Mouse (Mus musculus): ENCODE measurements around the gene Stoml2.

Gene Stoml2

GRCm38 (mm10) chr4:43039609-43040008 lies 8.1 kb upstream of the Stoml2 start:
- in situ Hi-C loops (cut with MboI, MseI), result loop anchor here (5.0 to 10.0 kb wide), 3 partner anchors 82 to 1305 kb away; partner anchors contain the start of genes Arid3c (in 1 of the 2) and Sit1 (in 1 of the 2)

DNA sequence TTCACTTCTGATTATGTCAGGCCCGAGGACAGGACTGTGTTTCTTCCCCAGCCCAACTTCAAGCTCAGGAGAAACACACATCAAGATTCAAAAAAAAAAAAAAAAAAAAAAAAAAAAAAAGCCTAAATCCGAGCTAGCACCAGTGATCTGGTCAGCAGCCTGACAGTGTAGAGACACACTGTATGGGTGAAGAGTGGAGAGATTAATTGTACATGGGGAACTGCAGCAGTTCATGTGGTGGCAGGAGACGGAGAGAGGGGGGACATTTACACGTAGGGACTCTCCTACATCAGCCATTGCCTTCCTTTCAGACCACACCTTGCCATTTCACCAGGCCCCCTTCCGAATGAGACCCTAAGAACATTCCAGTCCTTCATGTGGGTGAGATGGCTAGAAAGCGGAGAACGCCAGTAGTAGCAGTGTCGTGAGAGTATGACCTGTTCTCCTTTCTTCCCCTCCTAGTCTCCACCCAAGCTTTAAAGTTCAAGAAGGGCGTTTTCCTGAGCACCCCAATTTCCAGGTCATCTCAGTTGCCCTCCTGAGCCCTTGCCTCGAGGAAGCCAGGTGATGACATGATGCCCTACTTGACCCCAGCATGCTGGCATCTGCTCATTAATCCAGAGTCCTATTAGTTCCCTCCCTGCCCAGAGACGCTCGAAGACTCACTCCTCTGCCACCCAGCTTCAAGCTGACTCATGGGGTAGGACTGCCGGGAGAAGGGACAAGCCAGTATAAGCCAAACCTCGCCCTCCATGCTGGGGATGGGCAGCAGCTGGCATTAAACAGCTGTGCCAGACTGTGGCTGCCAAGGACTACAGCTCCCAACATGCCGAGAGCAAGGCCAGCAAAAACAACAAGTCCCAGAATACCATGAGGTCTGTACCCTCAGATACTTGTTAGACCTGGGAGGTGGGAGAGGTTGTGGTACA lies 7.3 kb upstream of the Stoml2 start:
- in situ Hi-C loops (cut with MboI, MseI), result loop anchor here in 1 of 2 experiments (10.0 kb wide), 2 partner anchors 446 to 1304 kb away; partner anchors contain the start of genes Arid3c and Sit1

DNA sequence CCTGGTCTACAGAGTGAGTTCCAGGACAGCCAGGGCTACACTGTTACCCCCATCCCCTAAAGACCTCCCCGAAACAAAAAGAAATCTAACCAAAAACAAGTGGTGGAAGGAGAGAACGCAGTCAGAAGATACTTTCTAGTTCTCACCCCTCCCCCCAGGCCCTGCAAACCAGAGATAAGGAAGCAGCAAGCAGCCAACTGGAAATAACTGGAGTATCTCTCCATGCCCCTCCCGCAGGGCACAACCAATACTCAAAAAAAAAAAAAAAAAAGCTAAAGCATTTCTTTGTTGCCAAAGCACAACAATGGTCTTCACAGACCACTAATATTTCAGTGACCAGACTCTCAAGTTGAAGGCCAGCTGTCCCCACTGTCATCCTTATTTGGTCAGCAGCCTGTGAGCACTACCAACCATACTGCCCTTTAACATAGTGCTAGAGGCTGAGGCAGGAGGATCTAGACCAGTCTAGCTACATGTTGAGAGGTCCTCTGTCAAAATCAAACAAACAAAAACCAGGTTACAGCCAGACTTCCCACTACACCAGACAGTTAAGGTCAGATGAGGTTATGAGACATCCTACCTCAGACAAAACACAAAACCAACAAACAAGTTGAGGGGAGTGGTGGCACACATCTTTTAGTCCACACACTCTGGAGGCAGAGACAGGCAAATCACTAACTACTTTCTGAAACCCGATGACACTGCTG lies 6.5 kb upstream of the Stoml2 start:
- in situ Hi-C loops (cut with MboI, MseI), result loop anchor here in 1 of 2 experiments (10.0 kb wide), 2 partner anchors 447 to 1303 kb away; partner anchors contain the start of genes Arid3c and Sit1

- in situ Hi-C loops (cut with MboI, MseI), result loop anchor here in 1 of 2 experiments (10.0 kb wide), 2 partner anchors 448 to 1302 kb away; partner anchors contain the start of genes Arid3c and Sit1
These were observed 4.8 kb upstream of the Stoml2 start for GRCm38 (mm10) chr4:43036356-43036755.

DNA sequence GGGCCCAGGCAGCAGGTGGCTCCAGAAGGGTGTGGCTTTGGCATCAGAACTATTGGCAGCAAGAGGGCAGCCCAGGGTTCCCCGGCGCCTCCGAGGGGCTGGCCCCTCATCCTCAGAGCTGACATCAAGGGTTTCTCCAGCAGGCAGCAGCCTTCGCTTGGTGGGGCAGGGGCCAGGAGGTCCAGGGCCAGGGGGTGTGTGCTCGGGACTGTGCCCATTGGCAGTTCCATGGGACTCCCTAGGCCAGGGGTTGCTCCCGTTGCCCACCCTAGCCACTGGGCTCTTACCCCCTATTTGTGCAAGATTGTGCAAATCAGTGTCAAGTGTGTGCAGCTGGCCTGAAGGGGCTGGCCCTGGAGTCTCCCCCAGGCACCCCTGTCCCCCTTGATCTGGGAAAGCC lies 4.3 kb upstream of the Stoml2 start:
- in situ Hi-C loops (cut with MboI, MseI), result loop anchor here in 1 of 2 experiments (10.0 kb wide), 2 partner anchors 449 to 1301 kb away; partner anchors contain the start of genes Arid3c and Sit1

DNA sequence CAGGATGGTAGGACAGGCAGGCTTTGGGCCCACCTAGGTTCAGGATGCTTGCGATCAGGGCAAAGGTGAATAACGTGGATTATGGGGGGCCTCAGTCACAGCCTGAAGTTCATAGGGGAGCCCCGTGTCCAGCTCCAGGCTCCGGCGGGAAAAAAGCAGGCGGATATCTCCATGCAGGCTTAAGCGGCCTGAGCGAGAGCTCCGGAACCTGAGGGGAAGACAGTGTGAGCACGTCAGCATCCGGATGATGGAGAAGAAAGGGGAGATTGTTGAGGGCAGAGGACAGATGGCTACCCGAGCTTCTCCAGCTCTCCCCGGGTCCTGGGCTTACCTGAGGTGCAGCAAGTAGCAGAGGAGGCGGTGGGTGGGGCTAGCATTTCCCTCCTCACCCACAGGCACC lies 2.0 kb upstream of the Stoml2 start:
- in situ Hi-C loops (cut with MboI, MseI), result loop anchor here in 1 of 2 experiments (10.0 kb wide), 2 partner anchors 451 to 1299 kb away; partner anchors contain the start of genes Arid3c and Sit1

GRCm38 (mm10) chr4:43032501-43032900 lies 991 bp upstream of the Stoml2 start:
- in situ Hi-C loops (cut with MboI, MseI), result loop anchor here in 1 of 2 experiments (10.0 kb wide), 2 partner anchors 452 to 1298 kb away; partner anchors contain the start of genes Arid3c and Sit1

- in situ Hi-C loops (cut with MboI, MseI), result loop anchor here in 1 of 2 experiments (10.0 kb wide), 2 partner anchors 454 to 1296 kb away; partner anchors contain the start of genes Arid3c and Sit1
These were observed 705 bp downstream of the Stoml2 start for GRCm38 (mm10) chr4:43030780-43031230.

DNA sequence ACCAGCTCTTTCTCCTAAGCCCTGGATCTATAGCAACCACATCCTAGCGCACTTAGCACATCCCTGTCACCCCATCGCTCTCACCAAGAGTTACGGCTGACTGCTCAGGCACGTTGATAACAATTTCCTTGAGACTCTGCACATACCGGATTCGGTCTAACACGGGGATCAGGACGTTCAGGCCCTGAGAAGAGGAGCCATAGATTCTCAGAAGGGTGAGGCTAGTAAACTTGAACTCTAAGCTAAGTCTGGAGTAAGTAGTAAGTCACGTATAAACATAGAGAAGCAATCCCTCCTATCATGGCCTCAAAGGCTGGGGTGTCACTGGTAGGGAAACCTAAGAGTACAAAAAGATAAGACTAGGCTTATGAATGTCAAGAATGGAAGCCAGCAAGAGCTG lies 1.2 kb downstream of the Stoml2 start:
- in situ Hi-C loops (cut with MboI, MseI), result loop anchor here in 1 of 2 experiments (10.0 kb wide), 2 partner anchors 454 to 1296 kb away; partner anchors contain the start of genes Arid3c and Sit1

- in situ Hi-C loops (cut with MboI, MseI), result loop anchor here in 1 of 2 experiments (10.0 kb wide), 2 partner anchors 455 to 1295 kb away; partner anchors contain the start of genes Arid3c and Sit1
These were observed 1.8 kb downstream of the Stoml2 start for GRCm38 (mm10) chr4:43029749-43030148.

DNA sequence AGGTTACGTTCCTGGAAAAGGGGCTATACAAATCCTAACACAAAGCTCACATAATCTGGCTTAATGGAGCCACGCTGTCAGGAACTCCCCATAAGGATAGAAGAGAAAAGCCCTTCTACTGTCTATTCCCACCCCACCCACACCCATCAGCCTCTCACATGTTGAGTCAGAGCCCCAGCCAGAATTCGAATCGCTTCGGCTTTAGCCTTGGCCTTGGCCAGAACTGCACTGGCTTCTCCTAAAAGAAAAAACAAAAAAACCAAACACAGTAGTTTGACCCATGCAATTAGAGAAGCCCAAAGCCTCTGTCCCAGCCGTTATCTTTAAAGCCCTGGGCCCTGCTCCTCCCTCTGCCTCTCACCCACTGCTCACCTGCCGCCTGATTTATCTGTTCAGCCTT lies 2.4 kb downstream of the Stoml2 start:
- in situ Hi-C loops (cut with MboI, MseI), result no loop called here

DNA sequence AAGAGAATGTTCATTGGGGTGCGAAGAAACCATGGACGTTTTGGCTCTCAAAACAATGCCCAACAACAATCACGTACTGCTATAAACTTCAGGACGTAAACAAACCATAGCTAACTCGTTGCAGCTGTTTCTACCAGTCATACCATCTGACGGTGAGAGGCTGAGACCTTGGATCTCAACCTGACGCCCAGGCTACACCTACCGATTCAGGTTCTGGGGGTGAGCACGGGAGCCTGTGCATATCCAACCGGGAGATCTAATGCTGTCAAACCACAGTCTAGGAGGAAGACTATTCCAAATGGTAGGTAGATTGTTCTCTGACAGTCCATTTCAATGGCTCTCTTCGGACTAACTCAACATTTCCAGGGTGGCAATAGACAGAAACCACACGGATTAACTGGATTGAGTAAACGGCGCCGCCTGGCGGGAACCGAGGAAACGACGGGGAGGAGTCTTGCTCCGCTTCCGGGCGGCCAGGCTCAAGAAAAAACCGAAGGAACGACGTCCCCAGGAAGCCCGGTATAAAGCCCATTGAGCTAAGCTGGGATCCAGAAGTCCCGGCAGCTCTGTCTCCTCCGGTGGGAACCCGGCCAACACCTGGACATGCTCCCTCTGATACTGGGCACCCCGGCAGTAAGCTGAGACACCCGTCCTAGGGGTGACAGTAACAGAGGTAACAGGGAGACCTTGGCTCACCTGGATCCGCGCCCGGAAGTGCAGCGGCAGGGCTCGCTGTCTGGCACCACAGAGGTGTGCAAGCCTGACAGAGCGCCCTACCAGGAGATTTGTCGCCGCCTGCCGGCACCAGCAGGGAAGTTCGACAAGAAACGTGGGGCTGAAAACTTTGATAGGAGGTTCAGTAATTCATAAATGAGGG lies 6.2 kb downstream of the Stoml2 start, which contains the start of gene Pigo:
Pigo (minus strand) TSS at position 736 of the 877 bp plus-strand sequence.
- in situ Hi-C loops (cut with MboI, MseI), result no loop called here

GRCm38 (mm10) chr4:43024673-43025072 lies 6.8 kb downstream of the Stoml2 start:
- in situ Hi-C loops (cut with MboI, MseI), result loop anchor here in 1 of 2 experiments (5.0 to 25.0 kb wide), 2 partner anchors 413 to 543 kb away; partner anchors contain the start of genes Fam166b and Tesk1

GRCm38 (mm10) chr4:43021341-43021740 lies 10.2 kb downstream of the Stoml2 start:
- in situ Hi-C loops (cut with MboI, MseI), result loop anchor here in 1 of 2 experiments (5.0 to 25.0 kb wide), 2 partner anchors 416 to 546 kb away; partner anchors contain the start of genes Fam166b and Tesk1

DNA sequence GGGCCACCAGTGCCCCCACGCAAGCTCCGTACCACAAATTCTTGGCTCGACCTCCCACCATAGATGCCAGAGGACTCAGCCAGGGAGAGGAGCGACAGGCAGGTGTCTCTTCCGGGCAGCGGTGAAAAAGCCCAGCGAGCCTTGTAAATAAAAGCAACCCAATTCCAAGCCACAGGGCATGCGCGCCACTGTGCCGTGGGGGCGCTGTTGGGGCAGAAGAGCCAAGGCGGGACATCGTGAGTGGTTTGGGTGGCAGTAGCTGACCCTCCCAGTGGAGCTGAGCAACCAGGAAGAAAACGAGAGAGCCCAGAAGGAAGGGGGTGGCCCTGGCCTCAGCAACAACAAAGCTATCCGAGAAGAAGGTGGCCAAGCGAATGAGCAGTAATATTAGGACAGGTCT lies 10.6 kb downstream of the Stoml2 start:
- in situ Hi-C loops (cut with MboI, MseI), result loop anchor here in 1 of 2 experiments (5.0 to 25.0 kb wide), 2 partner anchors 416 to 546 kb away; partner anchors contain the start of genes Fam166b and Tesk1

GRCm38 (mm10) chr4:43019641-43020465 lies 11.7 kb downstream of the Stoml2 start:
- in situ Hi-C loops (cut with MboI, MseI), result loop anchor here in 1 of 2 experiments (5.0 to 25.0 kb wide), 2 partner anchors 417 to 547 kb away; partner anchors contain the start of genes Fam166b and Tesk1

DNA sequence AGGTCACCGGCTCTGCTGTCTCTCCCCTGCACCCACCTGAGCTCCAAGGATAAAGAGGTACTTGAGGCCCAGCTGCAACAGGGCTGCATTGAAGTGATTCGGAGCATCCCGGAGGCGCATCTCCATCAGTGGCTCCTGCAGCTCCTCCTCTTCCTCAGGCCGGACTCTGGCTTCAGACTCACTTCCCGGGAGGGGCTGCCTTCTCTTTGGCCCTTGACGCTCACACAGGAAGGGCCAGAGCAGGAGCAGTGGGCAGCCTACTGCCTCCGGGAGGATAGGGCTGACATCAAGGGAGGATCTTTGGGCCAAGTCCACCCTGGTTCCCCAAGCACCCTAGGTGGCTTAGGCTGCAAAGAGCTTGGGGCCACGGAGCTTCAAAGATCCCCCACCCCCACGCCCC lies 12.3 kb downstream of the Stoml2 start:
- in situ Hi-C loops (cut with MboI, MseI), result loop anchor here in 1 of 2 experiments (25.0 kb wide), 1 partner anchor 418 kb away; the partner anchor contains the start of genes Fam166b and Tesk1

GRCm38 (mm10) chr4:43018156-43018555 lies 13.4 kb downstream of the Stoml2 start:
- in situ Hi-C loops (cut with MboI, MseI), result loop anchor here in 1 of 2 experiments (25.0 kb wide), 1 partner anchor 419 kb away; the partner anchor contains the start of genes Fam166b and Tesk1

Measured in T-helper 17 cell (primary cell).